Mouse (Mus musculus) forebrain, embryonic 16.5 days (tissue): ENCODE measurements around the gene 1700001P01Rik. TPM values are rescaled to one million over a fixed set of nuclear protein-coding genes. Genes with fewer than 3 reads are reported as not detected.

ENCODE experiments used
- ATAC-seq: fragments of 200-750 bp; cut with Nextera tagmentation; 2 replicates; pipeline ENCODE4 v1.8.0; 2017; ENCODE audit warnings: mild to moderate bottlenecking, moderate library complexity
- H3K27ac ChIP-seq: fragments of 300-500 bp; sonication (generic); 2 replicates; pipeline ENCODE4 v1.5.1; 2014; ENCODE audit warnings: low read length, control low read depth
- H3K27me3 ChIP-seq: fragments of 300-500 bp; sonication (generic); replicated peaks from 2 replicates; pipeline ENCODE4 v1.6.1; 2014; ENCODE audit warnings: low read length; ENCODE audit not compliant: control insufficient read depth, insufficient read depth
- H3K36me3 ChIP-seq: fragments of 300-500 bp; sonication (generic); 2 replicates; pipeline ENCODE4 v1.6.1; 2014; ENCODE audit not compliant: control insufficient read depth, insufficient read depth
- H3K4me1 ChIP-seq: fragments of 300-500 bp; sonication (generic); replicated peaks from 2 replicates; pipeline ENCODE4 v1.6.1; 2014; ENCODE audit warnings: low read length; ENCODE audit not compliant: control insufficient read depth, insufficient read depth
- H3K4me2 ChIP-seq: fragments of 300-500 bp; sonication (generic); 2 replicates; pipeline ENCODE4 v1.6.1; 2014; ENCODE audit warnings: mild to moderate bottlenecking, low read length, control low read depth
- H3K4me3 ChIP-seq: fragments of 300-500 bp; sonication (generic); replicated peaks from 2 replicates; pipeline ENCODE4 v1.5.1; 2014; ENCODE audit warnings: mild to moderate bottlenecking, low read length, control low read depth
- H3K9ac ChIP-seq: fragments of 300-500 bp; sonication (generic); replicated peaks from 2 replicates; pipeline ENCODE4 v1.6.1; 2014; ENCODE audit warnings: low read depth, low read length, control low read depth
- H3K9me3 ChIP-seq: fragments of 300-500 bp; sonication (generic); 2 replicates; pipeline ENCODE4 v1.6.1; 2016; ENCODE audit warnings: low read length; ENCODE audit not compliant: control insufficient read depth
- WGBS: fragments of 180-500 bp; shearing (Covaris S2); extraction: QIAGEN DNeasy Blood & Tissue Kit; methylation state at CpG from one replicate; pipeline ENCODE4 v1.1.7; 2014; 5-methylcytosine and 5-hydroxymethylcytosine counted together
- polyA plus RNA-seq: library from polyadenylated mRNA; unstranded; fragments of >200 nt; fragmentation: Nextera tagmentation; extraction: Ambion mirVana; gene quantifications from 2 replicates; pipeline ENCODE4 v1.2.1, GENCODE M21; 2015

Gene 1700001P01Rik
- polyA plus RNA-seq, 1 experiment from 2014 or later: 0.85 TPM

- Histone ChIP-seq H3K4me2 (peak overlapping the region; percentile 46), H3K27me3 (no peaks in the 10 kb centered on the region), H3K27ac (peak overlapping the region; percentile 98), H3K4me1 (peaks cover 19% of the 10 kb centered on the region), H3K4me3 (peak overlapping the region; percentile 83), H3K9me3 (no peaks in the 10 kb centered on the region), H3K9ac (peak overlapping the region; percentile 87), H3K36me3 (peaks cover 15% of the 10 kb centered on the region)
- WGBS: under 1% methylated on average over 49 of the region's 57 CpGs
- ATAC-seq: peak; percentile 98
Observed at GRCm38 (mm10) chr11:97744718-97745330, 30.9 kb downstream of the 1700001P01Rik start.

- H3K4me2 ChIP-seq: peak within 1 kb of the TSS; percentile 72
- H3K36me3 ChIP-seq: peaks cover 13% of the 10 kb centered on the region
- under 1% methylated on average over 47 of the region's 63 CpGs for WGBS
- peak; percentile 27 for ATAC-seq
- peak within 1 kb of the TSS; percentile 98 for H3K27ac ChIP-seq
- no peaks in the 10 kb centered on the region for H3K9me3 ChIP-seq
- peaks cover 19% of the 10 kb centered on the region for H3K4me1 ChIP-seq
- H3K27me3 ChIP-seq: no peaks in the 10 kb centered on the region
- H3K4me3 ChIP-seq: peak within 1 kb of the TSS; percentile 83
- peak within 1 kb of the TSS; percentile 87 for H3K9ac ChIP-seq
Observed at GRCm38 (mm10) chr11:97744063-97744717, 31.5 kb downstream of the 1700001P01Rik start, which contains the start of gene Pip4k2b. Gene Pip4k2b, minus strand, starts transcription at chr11:97744704.

- Histone ChIP-seq H3K9ac (peak overlapping the region; percentile 87), H3K27me3 (no peaks in the 10 kb centered on the region), H3K36me3 (peaks cover 13% of the 10 kb centered on the region), H3K9me3 (no peaks in the 10 kb centered on the region), H3K4me2 (peak overlapping the region; percentile 72), H3K4me1 (peaks cover 19% of the 10 kb centered on the region), H3K27ac (no peak overlapping the region), H3K4me3 (peak overlapping the region; percentile 83)
- 32% methylated on average over 9 of the region's 9 CpGs for WGBS
- ATAC-seq: no peak
Observed at GRCm38 (mm10) chr11:97743423-97743822, 32.3 kb downstream of the 1700001P01Rik start.

GRCm38 (mm10) chr11:97742591-97742990 is 33.1 kb downstream of the 1700001P01Rik start:
- no peak overlapping the region for H3K27ac ChIP-seq
- H3K9me3 ChIP-seq: no peaks in the 10 kb centered on the region
- no peaks in the 10 kb centered on the region for H3K27me3 ChIP-seq
- no peak overlapping the region for H3K9ac ChIP-seq
- peak overlapping the region; percentile 72 for H3K4me2 ChIP-seq
- WGBS: 73% methylated on average over 9 of the region's 9 CpGs
- peaks cover 10% of the 10 kb centered on the region for H3K36me3 ChIP-seq
- H3K4me3 ChIP-seq: peak overlapping the region; percentile 83
- peaks cover 19% of the 10 kb centered on the region for H3K4me1 ChIP-seq
- ATAC-seq: no peak

- no peak for ATAC-seq
- no peaks in the 10 kb centered on the region for H3K27me3 ChIP-seq
- peaks cover 9% of the 10 kb centered on the region; the same call in 1 of the 2 replicates for H3K36me3 ChIP-seq
- peaks cover 19% of the 10 kb centered on the region for H3K4me1 ChIP-seq
- no peak overlapping the region for H3K4me3 ChIP-seq
- H3K9me3 ChIP-seq: no peaks in the 10 kb centered on the region
- 92% methylated on average over 5 of the region's 5 CpGs for WGBS
- H3K27ac ChIP-seq: no peak overlapping the region
- no peak overlapping the region for H3K9ac ChIP-seq
- H3K4me2 ChIP-seq: 0 out of 2 replicates have a peak overlapping the region, but pooled peaks have one; percentile 72
Observed at GRCm38 (mm10) chr11:97742157-97742556, 33.6 kb downstream of the 1700001P01Rik start.

GRCm38 (mm10) chr11:97740190-97740589 is 35.5 kb downstream of the 1700001P01Rik start:
- Histone ChIP-seq H3K9ac (no peak overlapping the region), H3K27ac (no peak overlapping the region)
- no peak for ATAC-seq

GRCm38 (mm10) chr11:97739155-97739554 is 36.6 kb downstream of the 1700001P01Rik start:
- WGBS: 85% methylated on average over 3 of the region's 3 CpGs
- no peaks in the 10 kb centered on the region for H3K36me3 ChIP-seq
- H3K4me3 ChIP-seq: no peak overlapping the region
- no peak overlapping the region for H3K9ac ChIP-seq
- H3K9me3 ChIP-seq: no peaks in the 10 kb centered on the region
- no peak overlapping the region for H3K4me2 ChIP-seq
- H3K27ac ChIP-seq: no peak overlapping the region
- H3K27me3 ChIP-seq: no peaks in the 10 kb centered on the region
- no peak for ATAC-seq
- H3K4me1 ChIP-seq: peaks cover 19% of the 10 kb centered on the region

More at GRCm38 (mm10) chr11:97740190-97740589, 35.5 kb downstream of the 1700001P01Rik start:
- Histone ChIP-seq H3K36me3 (no peaks in the 10 kb centered on the region), H3K4me3 (no peak overlapping the region), H3K27me3 (no peaks in the 10 kb centered on the region), H3K9me3 (no peaks in the 10 kb centered on the region), H3K4me2 (no peak overlapping the region), H3K4me1 (peaks cover 19% of the 10 kb centered on the region)
- WGBS: 38% methylated on average over 7 of the region's 7 CpGs

- 66% methylated on average over 6 of the region's 6 CpGs for WGBS
- Histone ChIP-seq H3K4me2 (no peak overlapping the region), H3K36me3 (no peaks in the 10 kb centered on the region), H3K4me1 (peaks cover 19% of the 10 kb centered on the region), H3K4me3 (no peak overlapping the region), H3K9me3 (no peaks in the 10 kb centered on the region), H3K9ac (no peak overlapping the region), H3K27ac (no peak overlapping the region), H3K27me3 (no peaks in the 10 kb centered on the region)
- no peak for ATAC-seq
Observed at GRCm38 (mm10) chr11:97738703-97739102, 37.0 kb downstream of the 1700001P01Rik start.

- no peak overlapping the region for H3K9ac ChIP-seq
- H3K36me3 ChIP-seq: no peaks in the 10 kb centered on the region
- ATAC-seq: no peak
- H3K4me3 ChIP-seq: no peak overlapping the region
- H3K9me3 ChIP-seq: no peaks in the 10 kb centered on the region
- no peaks in the 10 kb centered on the region for H3K27me3 ChIP-seq
- peaks cover 9% of the 10 kb centered on the region for H3K4me1 ChIP-seq
- no peak overlapping the region for H3K27ac ChIP-seq
- H3K4me2 ChIP-seq: no peak overlapping the region
- 52% methylated on average over 4 of the region's 4 CpGs for WGBS
Observed at GRCm38 (mm10) chr11:97737600-97737999, 38.1 kb downstream of the 1700001P01Rik start.
